Mouse (Mus musculus) heart, postnatal 14 days (tissue): ENCODE data around the gene Trim72. TPM values are rescaled to one million over a fixed set of nuclear protein-coding genes. Genes with fewer than 3 reads are reported as not detected.

Source experiments
- DNase-seq, 2 experiments: peaks; one replicate each; pipeline ENCODE4 v3.0.0; 2021 to 2022
- intact Hi-C: fragments of 180-260 bp; cut with DNase I; formaldehyde crosslinking; loops from one replicate; pipeline ENCODE4 v1.15.1; 2025
- total RNA-seq, 2 experiments: library from RNA; stranded (reverse); gene quantifications; 2 replicates each; pipeline ENCODE4 v1.2.3; 2021

Gene Trim72
- total RNA-seq, 2 experiments from 2014 or later, result 209 to 217 TPM

GRCm38 (mm10) chr7:128045640-128046039, 41.9 kb downstream of the Trim72 start:
- intact Hi-C loops, result no loop called here
- no peak for DNase-seq

DNA sequence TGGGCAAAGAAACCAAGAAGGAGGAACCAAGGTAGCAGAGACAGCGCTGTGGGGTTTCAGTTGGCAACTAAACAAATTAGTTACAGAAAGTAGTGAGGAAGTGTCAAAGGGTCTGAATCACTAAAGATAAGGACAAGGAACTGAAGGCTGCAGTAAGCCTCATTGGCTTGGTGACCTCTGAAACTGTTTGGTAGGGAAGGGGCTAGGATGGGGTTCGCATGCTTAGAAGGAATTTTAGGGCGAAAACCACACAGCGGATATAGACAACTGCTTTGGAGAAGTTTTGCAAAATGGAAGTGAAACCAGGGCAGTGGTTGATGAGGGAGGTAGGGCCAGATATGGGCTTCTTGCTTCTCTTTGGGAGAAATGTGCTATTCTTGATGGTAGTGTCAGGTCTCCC, 45.1 kb downstream of the Trim72 start:
- intact Hi-C loops, result no loop called here
- DNase-seq, result no peak

GRCm38 (mm10) chr7:128049254-128049653, 45.5 kb downstream of the Trim72 start:
- DNase-seq, result no peak
- intact Hi-C loops, result no loop called here

GRCm38 (mm10) chr7:128050739-128051138, 47.0 kb downstream of the Trim72 start:
- intact Hi-C loops, result no loop called here
- DNase-seq, result no peak

- intact Hi-C loops, result no loop called here
- no peak for DNase-seq
These were observed 49.3 kb downstream of the Trim72 start for GRCm38 (mm10) chr7:128053061-128053460.

GRCm38 (mm10) chr7:128056917-128057444, 53.2 kb downstream of the Trim72 start:
- no peak for DNase-seq
- intact Hi-C loops, result no loop called here

- DNase-seq, result no peak
- intact Hi-C loops, result no loop called here
These were observed 54.1 kb downstream of the Trim72 start for GRCm38 (mm10) chr7:128057860-128058259.

GRCm38 (mm10) chr7:128058576-128058975, 54.8 kb downstream of the Trim72 start:
- intact Hi-C loops, result no loop called here
- DNase-seq, result no peak

DNA sequence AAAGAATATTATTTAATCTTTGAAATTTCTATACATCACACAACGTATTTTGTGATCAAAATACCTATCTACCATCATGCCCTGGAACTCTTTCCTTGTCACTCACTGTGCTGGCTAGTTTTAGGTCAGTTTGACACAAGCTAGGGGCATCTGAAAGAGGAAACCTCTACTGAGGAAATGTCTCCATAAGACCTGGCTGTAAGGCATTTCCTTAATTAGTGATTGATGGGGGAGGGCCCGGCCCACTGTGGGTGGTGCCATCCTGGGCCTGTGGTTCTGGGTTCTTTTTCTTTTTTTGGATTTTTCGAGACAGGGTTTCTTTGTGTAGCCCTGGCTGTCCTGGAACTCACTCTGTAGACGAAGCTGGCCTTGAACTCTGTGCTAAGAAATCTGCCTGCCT, 55.3 kb downstream of the Trim72 start:
- intact Hi-C loops, result no loop called here
- no peak for DNase-seq

Other genes starting within 250 kb of the Trim72 start
- gene Orai3, start 234.1 kb upstream of the Trim72 start, total RNA-seq, result 10 to 100 TPM; 16.6 to 17.3 TPM
- gene Setd1a, start 227.3 kb upstream of the Trim72 start, total RNA-seq, result 10 to 100 TPM; 21.0 to 22.3 TPM
- gene Gm49388, start 218.3 kb upstream of the Trim72 start, total RNA-seq, result 1 to 10 TPM; 2.7 to 3.0 TPM
- 10 to 100 TPM; 14.9 to 18.4 TPM for gene Hsd3b7, start 203.3 kb upstream of the Trim72 start, total RNA-seq
- gene Stx4a, start 179.7 kb upstream of the Trim72 start, total RNA-seq, result 10 to 100 TPM; 66.7 to 68.1 TPM
- under 1 TPM; 0.65 to 0.83 TPM for gene Stx1b, start 179.4 kb upstream of the Trim72 start, total RNA-seq
- 10 to 100 TPM; 21.0 to 21.9 TPM for gene Zfp646, start 127.7 kb upstream of the Trim72 start, total RNA-seq
- gene Zfp668, start 127.1 kb upstream of the Trim72 start, total RNA-seq, result 1 to 10 TPM; 3.8 to 5.5 TPM
- under 1 TPM; 0.59 to 0.88 TPM for gene Prss53, start 113.0 kb upstream of the Trim72 start, total RNA-seq
- gene Gm21974, start 108.5 kb upstream of the Trim72 start, total RNA-seq, result not detected
- 10 to 100 TPM; 25.6 to 28.1 TPM for gene Vkorc1, start 108.3 kb upstream of the Trim72 start, total RNA-seq
- gene Bckdk, start 99.9 kb upstream of the Trim72 start, total RNA-seq, result 10 to 100 TPM; 85.7 to 86.8 TPM
- 10 to 100 TPM; 13.5 TPM for gene Kat8, start 91.4 kb upstream of the Trim72 start, total RNA-seq
- gene Prss8, start 73.8 kb upstream of the Trim72 start, total RNA-seq, result under 1 TPM in 1 of 2 experiments, not detected in 1; 0.24 TPM
- 1 to 10 TPM; 6.4 to 6.7 TPM for gene Prss36, start 57.2 kb upstream of the Trim72 start, total RNA-seq
- 100 to 1,000 TPM; 169 to 184 TPM for gene Fus, start 36.5 kb upstream of the Trim72 start, total RNA-seq
- gene Pycard, start 10.1 kb upstream of the Trim72 start, total RNA-seq, result 10 to 100 TPM in 1 of 2 experiments, 1 to 10 TPM in 1; 5.6 to 13.6 TPM
- gene Itgam, start 58.7 kb downstream of the Trim72 start, total RNA-seq, result 1 to 10 TPM; 4.5 to 5.7 TPM
- gene Gm49368, start 58.7 kb downstream of the Trim72 start, total RNA-seq, result not detected
- under 1 TPM; 0.19 to 0.59 TPM for gene Itgax, start 125.6 kb downstream of the Trim72 start, total RNA-seq
- under 1 TPM in 1 of 2 experiments, not detected in 1; 0.17 TPM for gene Itgad, start 150.4 kb downstream of the Trim72 start, total RNA-seq
- gene Cox6a2, start 202.4 kb downstream of the Trim72 start, total RNA-seq, result 1,000 to 10,000 TPM; 1,548 to 1,671 TPM
- 1 to 10 TPM; 7.8 to 9.0 TPM for gene Armc5, start 233.4 kb downstream of the Trim72 start, total RNA-seq
- 1 to 10 TPM; 3.1 to 3.4 TPM for gene 9130023H24Rik, start 234.1 kb downstream of the Trim72 start, total RNA-seq
- gene Tgfb1i1, start 242.9 kb downstream of the Trim72 start, total RNA-seq, result 10 to 100 TPM; 31.9 to 32.2 TPM